Mouse (Mus musculus) liver, embryonic 16.5 days (tissue): Measurements from ENCODE around the gene Twistnb. TPM values are rescaled to one million over a fixed set of nuclear protein-coding genes. Genes with fewer than 3 reads are reported as not detected.
A peak's percentile ranks its signal among the peaks of the same experiment; 100 is the strongest.

ENCODE experiments used
- ATAC-seq: fragments of 200-750 bp; cut with Nextera tagmentation; 2 replicates; pipeline ENCODE4 v1.8.0; 2017; ENCODE audit warnings: low read depth, mild to moderate bottlenecking, moderate number of reproducible peaks, moderate library complexity
- H3K27ac ChIP-seq: fragments of 300-500 bp; sonication (generic); 2 replicates; pipeline ENCODE4 v1.5.1; 2014; ENCODE audit warnings: mild to moderate bottlenecking, low read length
- H3K27me3 ChIP-seq: fragments of 300-500 bp; sonication (generic); 2 replicates; pipeline ENCODE4 v1.6.1; 2014; ENCODE audit warnings: low read depth, low read length, mixed read lengths; ENCODE audit not compliant: control insufficient read depth, insufficient read depth
- H3K36me3 ChIP-seq: fragments of 300-500 bp; sonication (generic); 2 replicates; pipeline ENCODE4 v1.6.1; 2014; ENCODE audit warnings: mild to moderate bottlenecking; ENCODE audit not compliant: control insufficient read depth, insufficient read depth
- H3K4me1 ChIP-seq: fragments of 300-500 bp; sonication (generic); 2 replicates; pipeline ENCODE4 v1.6.1; 2014; ENCODE audit warnings: low read depth, low read length, mixed read lengths; ENCODE audit not compliant: control insufficient read depth
- H3K4me2 ChIP-seq: fragments of 300-500 bp; sonication (generic); 2 replicates; pipeline ENCODE4 v1.6.1; 2014; ENCODE audit warnings: low read depth, low read length, mixed read lengths
- H3K4me3 ChIP-seq: fragments of 300-500 bp; sonication (generic); 2 replicates; pipeline ENCODE4 v1.5.1; 2014; ENCODE audit warnings: low read depth, mild to moderate bottlenecking, low read length
- H3K9ac ChIP-seq: fragments of 300-500 bp; sonication (generic); 2 replicates; pipeline ENCODE4 v1.6.1; 2014; ENCODE audit warnings: low read depth, low read length
- H3K9me3 ChIP-seq: fragments of 300-500 bp; sonication (generic); replicated peaks from 2 replicates; pipeline ENCODE4 v1.6.1; 2016; ENCODE audit warnings: low read length; ENCODE audit not compliant: control insufficient read depth
- WGBS: fragments of 180-500 bp; shearing (Covaris S2); extraction: QIAGEN DNeasy Blood & Tissue Kit; methylation state at CpG from one replicate; pipeline ENCODE4 v1.1.7; 2014; ENCODE audit not compliant: insufficient replicate concordance; 5-methylcytosine and 5-hydroxymethylcytosine counted together
- polyA plus RNA-seq: library from polyadenylated mRNA; unstranded; fragments of >200 nt; fragmentation: Nextera tagmentation; extraction: Ambion mirVana; gene quantifications from 2 replicates; pipeline ENCODE4 v1.2.1, GENCODE M21; 2015

Gene Twistnb
- polyA plus RNA-seq = 21.0 and 23.2 TPM in 2 replicates

DNA sequence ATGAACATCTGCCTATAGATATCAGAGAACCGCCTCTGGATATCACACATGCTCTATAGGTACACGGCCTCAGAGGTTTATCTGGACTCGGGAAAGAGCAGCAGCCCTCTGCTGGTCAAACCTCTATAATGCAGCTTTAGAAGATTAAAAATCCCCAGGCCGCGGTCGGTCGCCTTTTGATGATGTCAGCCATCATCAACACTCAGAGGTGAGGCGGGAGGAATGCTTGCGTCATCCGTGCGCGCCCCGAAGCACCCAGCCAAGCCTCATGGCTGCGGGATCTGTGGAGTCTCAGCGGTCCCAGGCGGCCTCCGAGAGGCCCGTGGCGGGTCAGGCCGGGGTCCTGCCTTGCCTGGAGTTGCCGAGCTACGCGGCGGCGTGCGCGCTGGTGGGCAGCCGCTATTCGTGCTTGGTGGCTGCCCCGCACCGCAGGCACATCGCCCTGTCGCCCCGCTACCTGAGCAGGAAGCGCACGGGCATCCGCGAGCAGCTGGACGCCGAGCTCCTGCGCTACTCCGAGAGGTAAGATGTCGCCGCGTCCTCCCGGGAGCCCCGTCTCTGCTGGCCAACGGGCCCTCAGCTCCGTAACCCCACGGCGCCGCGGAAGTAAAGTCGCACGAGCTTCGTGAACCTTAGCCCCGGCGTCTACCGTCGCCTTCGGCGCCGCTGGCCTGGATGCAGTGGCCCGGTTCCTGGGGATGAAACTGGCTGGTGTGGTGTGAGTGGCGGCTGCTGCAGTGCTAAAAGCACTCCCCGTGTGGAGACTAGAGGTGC, at the start of gene Twistnb:
Gene Twistnb, plus strand, starts transcription at position 249 of the 774 bp plus-strand sequence.
- Histone ChIP-seq H3K27ac (peak within 1 kb of the TSS; percentile 73), H3K4me3 (peak within 1 kb of the TSS; percentile 93), H3K4me1 (peaks cover 6% of the 10 kb centered on the region), H3K27me3 (no peaks in the 10 kb centered on the region; the same call in 1 of the 2 replicates), H3K36me3 (no peaks in the 10 kb centered on the region), H3K9me3 (no peaks in the 10 kb centered on the region), H3K4me2 (peak within 1 kb of the TSS; percentile 84), H3K9ac (peak within 1 kb of the TSS; percentile 88)
- WGBS = 0% methylated on average over 61 of the region's 66 CpGs
- ATAC-seq = peak; percentile 93

DNA sequence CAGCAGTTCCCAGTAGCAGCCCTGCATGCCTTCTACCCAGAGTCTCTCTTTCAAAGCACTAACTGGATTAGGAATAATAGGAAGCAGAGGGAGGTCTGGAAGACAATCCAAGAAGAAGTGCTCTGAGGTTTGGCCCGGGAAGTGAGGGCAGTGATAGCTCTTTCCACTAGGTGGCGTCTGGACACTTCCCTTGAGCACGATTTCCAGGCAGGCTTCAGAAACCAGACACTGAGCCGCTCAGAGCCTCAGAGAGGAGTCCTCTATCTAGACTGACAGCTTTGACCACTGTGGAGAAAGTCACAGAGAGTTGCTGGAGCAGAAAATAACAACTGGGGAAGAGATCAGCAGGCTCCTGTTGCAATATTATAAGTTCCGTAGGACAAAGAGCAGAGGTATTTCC, 40.6 kb upstream of the Twistnb start:
- H3K36me3 ChIP-seq = no peaks in the 10 kb centered on the region
- ATAC-seq = no peak
- H3K4me3 ChIP-seq = no peak overlapping the region
- 0 out of 2 replicates have a peak, but pooled peaks cover 2% of the 10 kb centered on the region for H3K27me3 ChIP-seq
- no peak overlapping the region for H3K9ac ChIP-seq
- no peak overlapping the region for H3K4me2 ChIP-seq
- WGBS = 12% methylated on average over 5 of the region's 5 CpGs
- no peak overlapping the region for H3K27ac ChIP-seq
- H3K4me1 ChIP-seq = no peaks in the 10 kb centered on the region
- no peaks in the 10 kb centered on the region for H3K9me3 ChIP-seq

- Histone ChIP-seq H3K4me2 (no peak overlapping the region), H3K36me3 (no peaks in the 10 kb centered on the region), H3K27ac (no peak overlapping the region), H3K27me3 (0 out of 2 replicates have a peak, but pooled peaks cover 2% of the 10 kb centered on the region), H3K4me3 (no peak overlapping the region), H3K4me1 (no peaks in the 10 kb centered on the region), H3K9ac (no peak overlapping the region), H3K9me3 (no peaks in the 10 kb centered on the region)
- WGBS = 29% methylated on average over 2 of the region's 2 CpGs
- no peak for ATAC-seq
Measured at GRCm38 (mm10) chr12:33390844-33391560, 38.4 kb upstream of the Twistnb start.

DNA sequence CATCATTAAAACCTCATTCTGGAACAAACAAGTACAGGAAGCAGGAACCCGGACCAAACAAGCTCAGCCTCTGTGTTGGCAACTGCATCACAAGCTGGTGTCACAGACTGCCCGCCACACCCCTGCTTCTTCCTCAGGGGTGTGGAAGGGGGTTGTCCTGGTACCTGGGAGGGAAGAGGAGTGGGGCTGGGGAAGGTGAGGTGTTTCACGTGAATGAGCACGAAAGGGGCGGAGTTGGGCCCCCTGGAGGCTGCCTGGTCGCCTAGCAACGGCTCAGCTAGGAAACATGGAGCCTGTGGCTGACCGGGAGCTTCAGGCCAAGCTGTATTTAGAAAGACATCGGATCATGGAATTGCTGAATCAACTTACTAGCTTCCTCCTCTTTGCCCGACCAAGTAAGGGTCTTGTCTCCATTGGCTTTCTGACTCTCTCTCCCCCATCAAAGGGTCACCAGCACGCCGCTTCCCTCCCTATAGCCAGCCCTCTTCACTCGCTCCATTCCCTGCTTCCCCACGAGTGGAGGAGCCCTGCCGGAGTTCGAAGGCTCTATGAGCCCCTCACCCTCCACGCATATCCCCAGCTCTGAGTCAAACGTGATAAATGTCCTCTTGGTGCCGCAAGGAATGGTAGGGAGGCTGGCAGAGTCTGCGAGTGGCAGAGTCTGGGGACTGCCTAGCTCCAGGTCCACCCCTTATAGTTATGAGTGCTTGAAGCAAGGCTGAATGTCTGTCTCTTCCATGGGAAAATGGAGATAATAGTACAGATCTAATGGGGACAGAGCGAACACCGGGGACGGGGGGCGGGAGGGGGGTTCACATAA, 34.4 kb upstream of the Twistnb start, which contains the start of gene Efcab10:
Gene Efcab10, plus strand, starts transcription at position 51 of the 820 bp plus-strand sequence.
- no peak for ATAC-seq
- H3K9ac ChIP-seq = no peak within 1 kb of the TSS
- H3K27me3 ChIP-seq = no peaks in the 10 kb centered on the region
- H3K4me3 ChIP-seq = no peak within 1 kb of the TSS
- H3K27ac ChIP-seq = no peak within 1 kb of the TSS
- no peaks in the 10 kb centered on the region for H3K9me3 ChIP-seq
- H3K36me3 ChIP-seq = no peaks in the 10 kb centered on the region
- H3K4me1 ChIP-seq = no peaks in the 10 kb centered on the region
- 16% methylated on average over 24 of the region's 24 CpGs for WGBS
- no peak within 1 kb of the TSS for H3K4me2 ChIP-seq

DNA sequence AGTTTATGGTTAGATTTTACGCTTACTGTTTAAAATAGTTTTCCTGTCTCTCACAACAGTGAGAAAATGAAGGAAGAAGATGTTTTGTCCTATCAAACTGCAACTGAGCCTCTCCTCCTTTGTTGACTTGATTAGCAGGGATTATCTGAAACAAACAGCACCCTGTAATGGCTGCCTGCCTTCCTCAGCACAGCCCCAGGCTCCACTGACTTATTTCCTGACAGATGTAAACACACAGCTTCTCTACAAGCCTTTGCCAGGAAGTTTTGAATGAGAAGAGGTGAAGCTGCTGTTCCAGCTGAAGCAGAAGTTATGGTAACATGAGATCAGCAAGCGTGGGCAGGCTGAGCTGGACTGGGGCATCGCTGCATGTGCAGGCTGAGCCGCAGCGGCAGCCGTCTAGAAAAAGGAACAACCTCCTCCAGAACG, 26.2 kb upstream of the Twistnb start:
- ATAC-seq = no peak
- H3K4me2 ChIP-seq = no peak overlapping the region

GRCm38 (mm10) chr12:33404996-33405395, 24.4 kb upstream of the Twistnb start:
- WGBS = 57% methylated on average over 5 of the region's 5 CpGs
- H3K27me3 ChIP-seq = no peaks in the 10 kb centered on the region
- H3K9me3 ChIP-seq = no peaks in the 10 kb centered on the region
- no peak for ATAC-seq
- H3K4me2 ChIP-seq = no peak overlapping the region
- no peak overlapping the region for H3K4me3 ChIP-seq
- no peaks in the 10 kb centered on the region for H3K4me1 ChIP-seq
- H3K36me3 ChIP-seq = no peaks in the 10 kb centered on the region
- no peak overlapping the region for H3K27ac ChIP-seq
- no peak overlapping the region for H3K9ac ChIP-seq

More for the DNA sequence above, 26.2 kb upstream of the Twistnb start:
- Histone ChIP-seq H3K9me3 (no peaks in the 10 kb centered on the region), H3K36me3 (no peaks in the 10 kb centered on the region), H3K4me1 (no peaks in the 10 kb centered on the region), H3K4me3 (no peak overlapping the region), H3K27ac (no peak overlapping the region), H3K27me3 (no peaks in the 10 kb centered on the region), H3K9ac (no peak overlapping the region)
- 16% methylated on average over 7 of the region's 7 CpGs for WGBS

DNA sequence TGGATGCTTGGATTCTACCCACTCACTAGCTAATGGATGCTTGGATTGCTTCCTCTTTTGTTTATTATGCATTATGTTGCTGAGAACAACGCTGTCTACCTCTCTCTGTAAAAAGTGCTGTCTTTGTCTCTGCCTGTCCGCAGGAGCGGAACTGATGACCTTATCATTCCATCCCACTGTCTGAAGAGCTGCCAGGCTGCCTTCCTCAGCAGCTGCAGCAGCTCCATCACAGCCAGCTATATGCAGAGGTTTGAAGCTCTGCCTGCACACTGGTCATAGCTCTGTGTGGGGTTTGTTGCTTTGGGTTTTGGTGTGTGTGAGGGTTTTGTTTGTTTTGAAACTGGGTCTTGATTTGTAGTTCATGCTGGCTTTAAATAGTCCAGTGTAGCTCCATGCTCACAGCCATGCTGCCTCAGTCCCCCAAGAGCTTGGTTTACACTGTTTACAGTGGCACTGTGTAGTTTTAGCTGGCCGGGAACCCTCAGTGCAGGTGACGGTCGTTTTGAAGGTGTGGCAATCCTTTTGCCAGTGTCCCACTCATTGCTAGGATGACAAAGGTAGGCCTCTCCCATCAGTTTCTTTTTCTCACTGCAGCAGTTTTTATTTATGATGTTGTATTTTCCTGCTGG, 23.9 kb upstream of the Twistnb start:
- ATAC-seq = no peak
- no peaks in the 10 kb centered on the region for H3K9me3 ChIP-seq
- 34% methylated on average over 6 of the region's 6 CpGs for WGBS
- H3K36me3 ChIP-seq = no peaks in the 10 kb centered on the region
- no peaks in the 10 kb centered on the region for H3K4me1 ChIP-seq
- H3K27me3 ChIP-seq = no peaks in the 10 kb centered on the region
- no peak overlapping the region for H3K4me3 ChIP-seq
- no peak overlapping the region for H3K27ac ChIP-seq
- no peak overlapping the region for H3K9ac ChIP-seq
- no peak overlapping the region for H3K4me2 ChIP-seq

DNA sequence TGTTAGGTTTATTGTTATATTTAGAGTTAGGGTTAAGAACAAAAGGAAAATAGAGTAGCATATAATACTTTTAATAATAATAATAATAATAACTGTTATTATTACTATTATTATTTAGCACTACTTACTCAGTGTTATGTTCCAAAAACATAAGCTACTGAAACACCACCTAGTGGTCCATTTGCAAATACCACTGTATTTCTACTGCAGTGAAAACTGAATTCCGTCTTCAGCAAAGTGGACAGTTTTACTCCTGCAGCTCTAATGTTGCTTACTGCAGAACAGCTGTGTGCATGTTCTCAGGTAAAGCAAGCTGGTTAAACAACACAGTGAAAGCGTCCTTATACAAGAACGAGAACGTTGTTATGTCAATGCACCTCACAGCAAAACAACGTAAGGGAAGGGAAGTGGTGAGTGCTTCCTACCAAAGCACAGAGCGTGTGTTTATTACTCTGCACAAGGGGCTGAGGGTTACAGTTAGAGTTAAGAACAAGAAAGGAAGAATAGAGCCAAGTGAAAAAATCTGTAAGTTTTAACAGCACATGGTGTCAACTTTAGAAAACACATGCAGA, 17.8 kb upstream of the Twistnb start:
- no peaks in the 10 kb centered on the region for H3K9me3 ChIP-seq
- ATAC-seq = no peak
- 22% methylated on average over 6 of the region's 6 CpGs for whole genome bisulfite sequencing
- no peaks in the 10 kb centered on the region for H3K36me3 ChIP-seq
- no peak overlapping the region for H3K4me2 ChIP-seq
- H3K4me3 ChIP-seq = no peak overlapping the region
- H3K27ac ChIP-seq = no peak overlapping the region
- no peak overlapping the region for H3K9ac ChIP-seq
- H3K27me3 ChIP-seq = no peaks in the 10 kb centered on the region
- H3K4me1 ChIP-seq = no peaks in the 10 kb centered on the region
